Mouse (Mus musculus) ES-E14 (cell line): ENCODE results near the gene Sdc4. TPM values are rescaled to one million over a fixed set of nuclear protein-coding genes. Genes with fewer than 3 reads are reported as not detected.

ENCODE experiments used
- DNase-seq: peaks from one replicate; pipeline ENCODE4 v3.0.0-alpha.2; 2013; ENCODE audit warnings: low read depth, low spot score
- H3K27ac ChIP-seq: 2 replicates; pipeline ENCODE4 v1.5.1; 2012; ENCODE audit warnings: low read depth, mild to moderate bottlenecking, low read length, moderate library complexity, mixed read lengths; ENCODE audit not compliant: poor library complexity, insufficient read depth, severe bottlenecking
- H3K36me3 ChIP-seq: 2 replicates; pipeline ENCODE4 v1.6.1; 2012; ENCODE audit warnings: mild to moderate bottlenecking, low read length, moderate library complexity, mixed read lengths; ENCODE audit not compliant: control insufficient read depth, poor library complexity, insufficient read depth, severe bottlenecking
- H3K4me1 ChIP-seq, 2 experiments: fragments of 150-350 bp in 1 of 2; sonication (generic) in 1 of 2; 2 replicates each; pipeline ENCODE4 v1.6.1; 2012; ENCODE audit warnings: low read length in 2 of 2, mild to moderate bottlenecking in 1 of 2, mixed read lengths in 1 of 2; ENCODE audit not compliant: control insufficient read depth in 2 of 2, insufficient read depth in 2 of 2, poor library complexity in 1 of 2
- H3K4me3 ChIP-seq, 2 experiments: fragments of 150-350 bp in 1 of 2; sonication (generic) in 1 of 2; 2 replicates each; pipeline ENCODE4 v1.5.1; 2012; ENCODE audit warnings: low read length in 2 of 2, low read depth in 1 of 2, mild to moderate bottlenecking in 1 of 2, mixed read lengths in 1 of 2; ENCODE audit not compliant: insufficient read depth in 1 of 2, poor library complexity in 1 of 2, severe bottlenecking in 1 of 2
- H3K9ac ChIP-seq: 2 replicates; pipeline ENCODE4 v1.6.1; 2012; ENCODE audit warnings: low read depth, mild to moderate bottlenecking, low read length, mixed read lengths; ENCODE audit not compliant: poor library complexity, insufficient read depth, severe bottlenecking
- H3K9me3 ChIP-seq: fragments of 150-350 bp; sonication (generic); 2 replicates; pipeline ENCODE4 v1.6.1; 2012; ENCODE audit warnings: low read depth, mild to moderate bottlenecking, low read length; ENCODE audit not compliant: control insufficient read depth, insufficient read depth
- CHD2 ChIP-seq: IDR thresholded peaks from 2 replicates; pipeline ENCODE4 v1.6.1; 2014; ENCODE audit warnings: mild to moderate bottlenecking, low read depth, low read length, inconsistent platforms
- HCFC1 ChIP-seq: IDR thresholded peaks from 2 replicates; pipeline ENCODE4 v1.6.1; 2012; ENCODE audit warnings: low read length, inconsistent platforms, borderline replicate concordance; ENCODE audit not compliant: insufficient read depth
- MAFK ChIP-seq: IDR thresholded peaks from 2 replicates; pipeline ENCODE4 v1.6.1; 2014; ENCODE audit warnings: mild to moderate bottlenecking, low read depth, low read length, inconsistent platforms; ENCODE audit not compliant: insufficient read depth
- ZC3H11A ChIP-seq: IDR thresholded peaks from 2 replicates; pipeline ENCODE4 v1.6.1; 2012; ENCODE audit warnings: low read depth, mild to moderate bottlenecking, inconsistent platforms, low read length, borderline replicate concordance
- ZNF384 ChIP-seq: IDR thresholded peaks from 2 replicates; pipeline ENCODE4 v1.6.1; 2012; ENCODE audit warnings: low read depth, low read length, inconsistent platforms
- in situ Hi-C, 2 experiments: fragments of 600-800 bp; cut with MboI; formaldehyde crosslinking; loops; one replicate each; pipeline ENCODE4 v1.15.1; 2025; ENCODE audit warnings: low sequenced_read_pairs in 2 of 2, inconsistent platforms in 1 of 2; ENCODE audit not compliant: unreplicated experiment in 2 of 2
- total RNA-seq: library from RNA; depleted of rRNA; stranded (reverse); fragments of 300-350 nt; gene quantifications from 2 replicates; pipeline ENCODE4 v1.2.3, GENCODE M21; 2012

The Sdc4 gene
- total RNA-seq, 1 experiment, result 102 TPM

- no peaks in the 10 kb centered on the region for H3K9me3 ChIP-seq
Observed at GRCm38 (mm10) chr2:164432541-164433191, 11.0 kb downstream of the Sdc4 start.

GRCm38 (mm10) chr2:164431676-164432465 lies 11.8 kb downstream of the Sdc4 start:
- 0 out of 2 replicates have a peak overlapping the region, but pooled peaks have one; percentile 5 for H3K9ac ChIP-seq
- H3K27ac ChIP-seq, result peak overlapping the region; percentile 40; the same call in 1 of the 2 replicates
- TF ChIP-seq HCFC1 (no peak), ZNF384 (no peak), MAFK (no peak), ZC3H11A (no peak), CHD2 (no peak)
- no peak overlapping the region for H3K4me3 ChIP-seq
- in situ Hi-C loops, result no loop called here
- no peaks in the 10 kb centered on the region for H3K9me3 ChIP-seq
- H3K36me3 ChIP-seq, result peaks cover 30% of the 10 kb centered on the region
- DNase-seq, result no peak
- H3K4me1 ChIP-seq, result peaks cover 7 to 66% of the 10 kb centered on the region in 2 experiments; a peak in 3 of 4 replicates

More at GRCm38 (mm10) chr2:164432541-164433191, 11.0 kb downstream of the Sdc4 start:
- in situ Hi-C loops, result no loop called here
- H3K9ac ChIP-seq, result peak overlapping the region; percentile 3; the same call in 1 of the 2 replicates
- TF ChIP-seq MAFK (no peak), ZC3H11A (no peak), CHD2 (no peak), HCFC1 (no peak), ZNF384 (no peak)
- H3K27ac ChIP-seq, result no peak overlapping the region
- peaks cover 24% of the 10 kb centered on the region for H3K36me3 ChIP-seq
- peak overlapping the region in 1 of 2 experiments; percentile 21; a peak in 3 of 4 replicates for H3K4me3 ChIP-seq
- H3K4me1 ChIP-seq, result peaks cover 7 to 72% of the 10 kb centered on the region in 2 experiments
- no peak for DNase-seq

- Histone ChIP-seq H3K9me3 (no peaks in the 10 kb centered on the region), H3K36me3 (peaks cover 32% of the 10 kb centered on the region), H3K9ac (peak overlapping the region; percentile 44), H3K4me1 (peaks cover 7 to 59% of the 10 kb centered on the region in 2 experiments; a peak in 3 of 4 replicates), H3K27ac (peak overlapping the region; percentile 50; the same call in 1 of the 2 replicates), H3K4me3 (peak overlapping the region; percentile 18 to 39; a peak in 3 of 4 replicates)
- DNase-seq, result no peak
- in situ Hi-C loops, result no loop called here
- TF ChIP-seq ZC3H11A (no peak), ZNF384 (no peak), MAFK (no peak), HCFC1 (no peak), CHD2 (no peak)
Observed at GRCm38 (mm10) chr2:164430697-164431096, 13.0 kb downstream of the Sdc4 start.

GRCm38 (mm10) chr2:164429881-164430615 lies 13.6 kb downstream of the Sdc4 start:
- no peak for DNase-seq
- in situ Hi-C loops, result no loop called here
- Histone ChIP-seq H3K4me1 (peaks cover 7 to 53% of the 10 kb centered on the region in 2 experiments; a peak in 3 of 4 replicates), H3K4me3 (peak overlapping the region; percentile 5 to 39; a peak in 2 of 4 replicates), H3K9me3 (no peaks in the 10 kb centered on the region), H3K9ac (no peak overlapping the region), H3K27ac (peak overlapping the region; percentile 50; the same call in 1 of the 2 replicates), H3K36me3 (peaks cover 32% of the 10 kb centered on the region)
- TF ChIP-seq ZNF384 (no peak), HCFC1 (no peak), CHD2 (no peak), MAFK (no peak), ZC3H11A (no peak)
